Mouse (Mus musculus): ENCODE results near the gene Itga11.
A peak's percentile ranks its signal among the peaks of the same experiment; 100 is the strongest.
"Not testable (repeated sequence)": the region's sequence is repeated elsewhere in the genome, so short reads cannot be mapped to it uniquely, and the experiment has no call there.

Gene Itga11

DNA sequence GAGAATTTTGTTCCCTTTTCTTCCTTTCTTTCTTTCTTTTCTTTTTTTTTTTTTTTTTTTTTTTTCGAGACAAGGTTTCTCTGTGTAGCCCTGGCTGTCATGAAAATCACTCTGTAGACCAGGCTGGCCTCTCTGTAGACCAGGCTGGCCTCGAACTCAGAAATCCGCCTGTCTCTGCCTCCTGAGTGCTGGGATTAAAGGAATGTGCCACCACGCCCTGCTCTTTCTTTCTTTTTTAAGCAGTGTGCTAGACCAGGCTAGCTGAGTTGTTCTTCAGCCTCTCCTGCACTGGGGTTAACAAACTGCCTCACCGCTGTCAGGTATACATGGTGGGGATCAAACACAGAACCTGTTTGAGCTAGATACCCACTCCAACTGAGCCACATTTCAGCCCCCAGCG is 142.3 kb downstream of the Itga11 start:
- DNase-seq, result not testable (repeated sequence)

DNA sequence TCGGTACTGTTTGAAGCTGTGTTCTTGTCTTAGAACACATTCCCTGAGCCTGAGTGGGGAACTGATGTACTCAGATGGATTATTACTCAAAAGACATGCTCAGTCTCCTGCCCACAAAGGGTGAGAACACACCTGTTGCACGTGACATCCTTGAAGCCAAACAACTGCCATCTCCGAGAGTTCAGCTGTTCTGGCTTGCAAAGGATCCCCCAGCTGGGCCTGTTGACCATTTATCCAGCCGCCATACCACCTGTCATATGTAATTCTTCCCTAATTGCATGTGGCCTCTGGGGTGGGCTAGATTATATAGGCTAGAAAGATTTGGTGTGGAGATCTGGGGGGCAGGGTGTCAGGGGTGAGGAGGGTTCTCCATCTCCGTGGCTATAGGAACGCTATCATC is 143.2 kb downstream of the Itga11 start:
- no peak for DNase-seq

DNA sequence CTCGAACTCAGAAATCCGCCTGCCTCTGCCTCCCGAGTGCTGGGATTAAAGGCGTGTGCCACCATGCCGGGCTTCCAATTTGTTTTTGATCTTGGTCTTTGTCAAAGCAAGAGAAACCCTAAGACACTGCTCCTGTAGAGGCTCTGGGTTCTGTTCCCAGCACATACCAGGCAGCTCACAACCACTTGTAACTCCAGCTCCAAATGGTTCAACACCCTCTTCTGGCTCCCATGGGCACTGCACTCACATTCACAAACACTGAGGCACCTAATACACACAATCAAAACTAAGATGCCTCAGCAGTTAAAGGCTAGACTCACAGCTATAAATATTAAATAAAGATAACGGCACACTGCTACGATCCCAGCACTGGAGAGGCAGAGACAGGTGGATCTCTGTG is 144.2 kb downstream of the Itga11 start:
- no peak for DNase-seq

DNA sequence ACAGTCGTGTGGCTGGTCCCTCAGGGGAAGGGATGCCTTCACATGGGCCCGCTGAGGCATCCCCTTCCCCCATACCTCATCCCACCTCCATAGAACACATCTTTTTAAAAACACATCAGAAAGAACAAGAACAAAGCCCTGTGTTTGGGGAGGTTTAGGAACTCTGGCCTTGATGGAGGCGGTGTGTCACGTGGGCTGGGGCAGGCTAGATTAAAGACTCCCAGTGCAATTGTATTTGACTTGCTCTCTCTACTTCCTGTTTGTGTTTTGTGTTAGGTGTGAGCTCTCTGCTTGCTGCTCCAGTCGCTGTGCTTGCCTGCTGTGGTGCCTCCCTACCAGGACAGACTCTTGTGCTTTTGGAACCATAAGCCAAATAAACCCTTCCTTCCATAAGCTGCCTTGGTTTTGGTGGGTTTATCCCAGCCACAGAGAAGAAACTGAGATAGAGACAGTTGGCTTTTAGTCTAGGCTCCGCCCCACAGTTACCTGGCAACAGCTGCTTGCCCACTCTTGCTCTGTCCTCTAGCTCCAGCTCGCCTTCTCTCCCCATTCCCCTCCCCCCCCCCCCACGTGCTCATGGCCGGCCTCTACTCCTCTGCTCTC is 148.3 kb downstream of the Itga11 start:
- DNase-seq, result no peak

DNA sequence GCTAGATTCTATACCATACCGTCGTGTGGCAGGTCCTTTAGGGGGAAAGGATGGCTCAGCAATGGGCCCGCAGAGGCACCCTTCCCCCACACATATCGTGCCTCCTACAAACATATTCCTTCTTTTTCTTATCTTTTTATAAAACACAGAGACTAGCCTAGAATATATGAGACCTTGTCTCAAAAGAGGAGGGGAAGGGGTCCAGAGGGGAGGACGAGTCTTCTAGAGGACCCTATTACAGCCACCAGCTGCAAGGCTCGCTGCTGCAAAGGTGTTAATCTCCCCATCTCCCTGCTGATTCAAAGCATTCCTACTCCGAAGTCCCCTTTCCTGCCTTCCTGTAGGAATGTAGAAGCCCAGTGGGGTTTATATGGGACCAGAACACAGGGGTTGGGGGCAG is 148.8 kb downstream of the Itga11 start:
- DNase-seq, result no peak

DNA sequence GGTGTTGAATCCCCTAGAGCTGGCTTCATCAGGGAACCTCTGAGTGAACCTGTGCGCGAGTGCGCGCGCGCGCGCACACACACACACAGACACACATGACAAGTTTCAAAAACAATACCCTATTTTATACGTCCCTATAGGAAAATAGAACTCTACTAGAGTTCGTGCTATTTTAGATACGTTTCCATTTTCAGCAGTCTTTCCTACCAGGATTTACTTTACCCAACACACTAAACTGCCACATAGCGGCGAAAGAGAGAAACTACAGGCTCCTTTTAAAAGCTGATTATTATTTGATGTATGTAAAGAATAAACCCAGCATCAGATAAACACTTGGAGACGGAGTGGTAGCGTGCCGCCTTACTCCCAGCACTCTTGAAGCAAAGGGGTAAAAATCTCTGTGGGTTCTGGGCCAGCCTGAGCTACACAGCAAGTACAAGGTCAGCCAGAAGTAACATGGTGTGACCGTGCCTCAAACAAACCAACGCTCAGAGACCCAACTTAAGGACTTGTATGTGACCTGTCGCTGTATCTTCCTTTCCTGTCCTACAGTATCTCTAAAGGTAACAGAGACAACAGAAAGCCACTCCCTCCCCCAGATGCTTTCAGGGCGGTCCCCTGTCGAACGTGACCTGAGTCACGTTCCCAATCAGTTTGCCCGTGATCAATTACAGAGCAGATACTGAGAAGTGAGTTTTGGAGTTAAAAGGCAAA is 150.5 kb downstream of the Itga11 start:
- peak in 1 of 2 experiments; percentile 40 for DNase-seq

DNA sequence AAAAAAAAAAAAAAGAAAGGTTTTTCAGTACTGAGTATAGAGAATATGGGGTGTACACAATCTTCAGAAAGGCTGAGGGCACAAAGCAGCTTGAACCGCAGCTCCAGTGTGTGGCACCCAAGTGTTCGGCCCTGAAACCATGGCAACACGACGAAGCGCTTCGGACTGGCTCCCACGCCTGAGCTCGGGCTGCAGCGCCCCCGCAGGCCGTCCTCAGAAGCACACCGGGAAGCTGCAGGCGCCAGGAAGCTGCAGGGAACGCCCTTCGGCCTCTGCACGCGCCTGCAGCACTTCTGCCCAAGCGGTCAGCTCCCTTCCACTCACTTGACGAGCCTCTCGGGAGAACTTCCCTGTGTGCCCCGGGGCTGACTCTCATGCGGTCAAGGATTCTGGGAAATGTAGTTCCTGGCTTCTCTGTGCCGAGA is 151.0 kb downstream of the Itga11 start:
- DNase-seq, result peak; percentile 94 to 95

DNA sequence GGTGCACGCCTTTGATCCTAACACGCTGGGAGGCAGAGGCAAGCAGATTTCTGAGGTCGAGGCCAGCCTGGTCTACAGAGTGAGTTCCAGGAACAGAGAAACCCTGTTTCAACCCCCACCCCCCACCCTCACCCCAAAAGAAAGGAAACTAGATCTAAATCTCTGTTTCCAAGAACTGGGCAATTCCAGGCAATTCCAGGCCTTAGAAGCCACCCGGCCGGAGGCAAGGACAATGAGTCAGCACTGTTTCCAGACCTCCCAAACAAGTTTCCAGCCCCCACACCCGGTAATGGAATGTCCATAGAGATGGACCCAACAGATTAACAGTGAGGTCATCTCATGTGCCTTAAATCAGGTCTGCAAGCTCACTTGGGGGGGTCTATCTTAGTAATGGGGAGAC is 152.3 kb downstream of the Itga11 start:
- no peak for DNase-seq

All from cerebellum, postnatal 14 days (tissue).